Mouse (Mus musculus) thymus, adult 2 months (tissue): ENCODE results near the gene Dao. TPM values are rescaled to one million over a fixed set of nuclear protein-coding genes. Genes with fewer than 3 reads are reported as not detected.

ENCODE experiments used
- DNase-seq: peaks from one replicate; pipeline ENCODE4 v3.0.0; 2021
- H3K27ac ChIP-seq: fragments of 200-500 bp; 2 replicates; pipeline ENCODE4 v1.5.1; 2012; ENCODE audit warnings: low read length, control low read depth; ENCODE audit not compliant: control insufficient read depth, insufficient read depth
- H3K27me3 ChIP-seq: fragments of 200-500 bp; 2 replicates; pipeline ENCODE4 v1.6.1; 2012; ENCODE audit warnings: mild to moderate bottlenecking, low read length, moderate library complexity, mixed read lengths; ENCODE audit not compliant: control insufficient read depth, insufficient read depth
- H3K36me3 ChIP-seq: fragments of 200-500 bp; 2 replicates; pipeline ENCODE4 v1.6.1; 2012; ENCODE audit warnings: mild to moderate bottlenecking, low read length, moderate library complexity; ENCODE audit not compliant: control insufficient read depth, insufficient read depth
- H3K4me1 ChIP-seq: fragments of 200-500 bp; replicated peaks from 2 replicates; pipeline ENCODE4 v1.6.1; 2012; ENCODE audit warnings: low read length; ENCODE audit not compliant: control insufficient read depth, insufficient read depth
- H3K4me3 ChIP-seq: fragments of 200-500 bp; 2 replicates; pipeline ENCODE4 v1.5.1; 2012; ENCODE audit warnings: mild to moderate bottlenecking, low read length, control low read depth, moderate library complexity; ENCODE audit not compliant: control insufficient read depth, insufficient read depth
- CTCF ChIP-seq: fragments of 200-500 bp; IDR thresholded peaks from 2 replicates; pipeline ENCODE4 v1.5.1; 2012; ENCODE audit warnings: mild to moderate bottlenecking, control low read depth, low read length, moderate library complexity, borderline replicate concordance; ENCODE audit not compliant: control insufficient read depth, poor library complexity, insufficient read depth; ENCODE audit errors: extremely low read depth
- POLR2A ChIP-seq: fragments of 200-500 bp; IDR thresholded peaks from 2 replicates; pipeline ENCODE4 v1.6.1; 2012; ENCODE audit warnings: mild to moderate bottlenecking, low read length, control low read depth, moderate library complexity; ENCODE audit not compliant: control insufficient read depth, poor library complexity, insufficient read depth; ENCODE audit errors: extremely low read depth
- WGBS: fragments of 180-500 bp; shearing (Covaris S2); methylation state at CpG from one replicate; pipeline ENCODE4 v1.1.7; 2018; 5-methylcytosine and 5-hydroxymethylcytosine counted together
- polyA plus RNA-seq: library from polyadenylated mRNA; depleted of rRNA; stranded (reverse); fragments of >200 nt; gene quantifications from 2 replicates; pipeline ENCODE4 v1.2.3, GENCODE M21; 2012

Gene Dao
- polyA plus RNA-seq, 1 experiment = 0.36 TPM

DNA sequence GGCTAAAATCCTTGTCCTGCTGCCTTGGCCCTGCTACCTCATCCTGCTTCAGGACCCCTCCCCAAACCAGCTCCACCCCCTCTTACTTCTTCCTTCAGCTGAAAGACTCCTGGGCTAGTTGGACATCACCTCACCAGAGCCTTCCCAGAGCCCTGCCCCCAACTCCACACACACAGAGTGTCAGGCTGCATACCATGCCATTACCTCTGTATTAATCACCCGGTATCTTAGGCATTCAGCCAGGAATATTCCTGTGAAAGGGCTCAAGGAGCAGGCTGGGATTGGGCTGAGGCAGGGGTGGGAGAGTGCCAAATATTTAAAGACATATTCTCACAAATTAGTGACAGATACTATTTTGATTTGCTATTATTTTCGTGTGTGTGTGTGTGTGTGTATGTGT lies 7.0 kb upstream of the Dao start:
- TF ChIP-seq POLR2A = no peak
- Histone ChIP-seq H3K27ac (no peak overlapping the region), H3K4me3 (no peak overlapping the region)

DNA sequence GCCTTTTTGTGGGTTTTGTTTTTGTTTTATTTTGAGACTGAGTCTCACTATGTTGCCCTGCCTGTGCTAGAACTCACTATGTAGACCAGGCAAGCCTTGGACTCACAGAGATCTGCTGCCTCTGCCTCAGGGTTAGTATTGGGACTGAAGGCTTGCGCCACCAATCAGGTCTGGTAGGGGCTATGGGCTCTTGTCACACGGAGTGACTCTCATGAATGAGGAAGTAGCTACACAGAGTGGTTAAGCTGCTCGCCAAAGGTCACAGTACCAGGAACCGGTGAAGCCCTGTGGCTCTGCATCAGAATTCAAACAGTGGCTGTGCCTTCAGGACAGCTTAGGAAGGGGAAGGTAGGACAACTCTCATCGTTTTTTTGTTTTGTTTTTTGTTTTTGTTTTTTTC lies 4.1 kb upstream of the Dao start:
- no peaks in the 10 kb centered on the region for H3K36me3 ChIP-seq
- H3K27ac ChIP-seq = no peak overlapping the region
- H3K27me3 ChIP-seq = no peaks in the 10 kb centered on the region
- no peak for TF ChIP-seq CTCF
- TF ChIP-seq POLR2A = no peak
- no peak for DNase-seq
- 19% methylated on average over 5 of the region's 5 CpGs for WGBS
- H3K4me3 ChIP-seq = no peak overlapping the region
- H3K4me1 ChIP-seq = no peaks in the 10 kb centered on the region

More for the DNA sequence above, 7.0 kb upstream of the Dao start:
- 89% methylated on average over 2 of the region's 2 CpGs for WGBS
- Histone ChIP-seq H3K27me3 (no peaks in the 10 kb centered on the region; the same call in 1 of the 2 replicates), H3K4me1 (peaks cover 8% of the 10 kb centered on the region), H3K36me3 (no peaks in the 10 kb centered on the region)
- DNase-seq = no peak

DNA sequence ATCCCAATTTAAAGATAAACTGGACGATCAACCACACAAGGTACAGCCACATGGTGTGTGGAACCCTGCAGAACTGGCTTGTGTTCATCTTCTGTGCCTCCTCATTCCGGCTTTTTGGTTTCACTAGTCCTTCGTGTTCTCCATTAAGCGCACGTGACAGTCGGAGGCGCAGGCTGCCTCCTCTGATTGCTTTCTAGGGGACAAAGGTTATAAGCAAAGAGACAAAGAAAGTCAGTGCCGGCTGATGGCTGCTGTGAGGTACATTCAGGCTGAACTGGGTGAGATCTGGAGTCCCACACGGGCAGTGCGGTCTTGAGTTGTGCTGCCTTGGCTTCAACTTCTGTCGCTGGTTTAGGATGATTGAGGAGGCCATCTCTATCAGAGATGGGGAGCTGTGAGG lies 1.1 kb downstream of the Dao start:
- Histone ChIP-seq H3K4me3 (no peak overlapping the region), H3K27ac (no peak overlapping the region)
- TF ChIP-seq POLR2A (no peak), CTCF (no peak)

DNA sequence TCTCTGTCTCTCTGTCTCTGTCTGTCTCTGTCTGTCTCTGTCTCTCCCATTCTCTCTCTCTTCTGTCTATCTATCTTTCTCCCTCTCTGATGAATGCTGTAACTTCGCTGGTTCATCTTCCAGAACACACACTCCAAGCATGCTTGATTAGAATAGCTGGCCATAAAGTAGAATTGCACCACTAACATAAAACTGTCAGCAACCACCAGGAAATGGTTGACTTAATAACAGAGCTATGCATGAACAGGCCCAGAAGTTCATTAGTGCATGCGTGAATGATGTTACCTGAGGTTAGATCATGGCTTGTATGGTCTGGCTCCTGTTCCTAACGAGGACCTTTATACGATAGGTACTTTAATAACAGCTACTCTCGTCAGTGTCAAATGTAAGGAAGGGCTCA lies 1.6 kb downstream of the Dao start:
- WGBS = 88% methylated on average over 5 of the region's 5 CpGs
- Histone ChIP-seq H3K27ac (no peak overlapping the region), H3K4me1 (no peaks in the 10 kb centered on the region), H3K27me3 (no peaks in the 10 kb centered on the region), H3K4me3 (no peak overlapping the region), H3K36me3 (no peaks in the 10 kb centered on the region)
- no peak for DNase-seq
- TF ChIP-seq CTCF = no peak
- no peak for TF ChIP-seq POLR2A

More for the DNA sequence above, 1.1 kb downstream of the Dao start:
- DNase-seq = no peak
- WGBS = 94% methylated on average over 11 of the region's 11 CpGs
- Histone ChIP-seq H3K36me3 (no peaks in the 10 kb centered on the region), H3K4me1 (no peaks in the 10 kb centered on the region), H3K27me3 (no peaks in the 10 kb centered on the region)

DNA sequence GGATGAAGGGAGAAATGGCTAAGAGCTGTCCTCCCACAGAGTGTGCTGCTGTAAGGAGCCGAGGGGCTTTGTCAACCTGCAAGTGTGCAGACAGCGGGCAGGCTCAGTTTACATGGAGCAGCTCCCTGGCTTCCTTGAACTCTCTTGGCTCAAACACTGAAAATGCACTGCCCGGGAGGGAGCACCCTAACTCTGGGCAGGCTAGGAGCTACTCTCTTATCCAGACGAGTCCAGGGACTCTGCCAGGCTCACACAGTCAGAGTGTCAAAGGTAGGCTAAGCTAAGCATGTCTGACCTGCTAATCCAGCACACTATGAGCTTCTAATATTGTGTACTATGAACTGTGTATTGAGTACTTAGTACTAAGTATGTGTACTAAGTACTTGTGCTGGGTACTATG lies 3.5 kb downstream of the Dao start:
- TF ChIP-seq CTCF (no peak), POLR2A (no peak)

DNA sequence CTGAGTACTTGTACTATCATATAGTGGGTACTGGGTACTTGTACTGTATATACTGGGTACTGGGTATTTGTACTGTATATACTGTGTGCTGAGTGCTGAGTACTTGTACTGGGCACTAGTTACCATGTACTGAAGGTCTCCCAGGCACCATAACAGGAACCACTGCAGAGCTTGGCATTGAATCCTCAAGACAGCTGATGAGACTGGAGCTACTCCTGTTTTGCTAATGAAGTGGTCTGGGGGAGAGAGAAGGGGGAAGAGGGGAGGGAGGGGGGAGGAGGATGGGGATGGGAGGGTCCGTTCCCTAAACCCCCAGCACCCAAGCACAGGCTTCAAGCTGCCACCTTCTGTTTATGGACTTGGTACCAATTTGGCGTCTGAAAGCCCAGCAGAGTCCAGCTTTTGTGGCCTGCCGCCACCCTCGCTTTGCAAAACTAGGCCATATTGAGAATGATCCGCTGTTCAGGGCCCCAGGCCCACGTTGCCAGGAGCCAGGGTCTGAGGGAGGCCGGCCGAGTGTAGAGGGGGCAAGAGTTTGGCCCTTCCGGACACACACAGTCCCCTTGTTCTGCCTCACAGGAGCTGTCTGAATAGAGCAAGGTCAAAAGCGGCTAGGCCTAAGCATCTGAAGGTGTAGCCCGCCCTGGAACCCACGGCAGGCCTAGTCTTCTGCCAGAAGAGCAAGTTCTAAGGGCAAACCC lies 4.4 kb downstream of the Dao start:
- H3K27ac ChIP-seq = no peak overlapping the region
- TF ChIP-seq CTCF = no peak
- no peak for TF ChIP-seq POLR2A
- 94% methylated on average over 12 of the region's 12 CpGs for WGBS

More for the DNA sequence above, 3.5 kb downstream of the Dao start:
- no peak overlapping the region for H3K27ac ChIP-seq
- no peak overlapping the region for H3K4me3 ChIP-seq
- no peak for DNase-seq
- no peaks in the 10 kb centered on the region for H3K4me1 ChIP-seq
- WGBS = 81% methylated on average over 4 of the region's 4 CpGs
- no peaks in the 10 kb centered on the region for H3K27me3 ChIP-seq
- no peaks in the 10 kb centered on the region for H3K36me3 ChIP-seq

DNA sequence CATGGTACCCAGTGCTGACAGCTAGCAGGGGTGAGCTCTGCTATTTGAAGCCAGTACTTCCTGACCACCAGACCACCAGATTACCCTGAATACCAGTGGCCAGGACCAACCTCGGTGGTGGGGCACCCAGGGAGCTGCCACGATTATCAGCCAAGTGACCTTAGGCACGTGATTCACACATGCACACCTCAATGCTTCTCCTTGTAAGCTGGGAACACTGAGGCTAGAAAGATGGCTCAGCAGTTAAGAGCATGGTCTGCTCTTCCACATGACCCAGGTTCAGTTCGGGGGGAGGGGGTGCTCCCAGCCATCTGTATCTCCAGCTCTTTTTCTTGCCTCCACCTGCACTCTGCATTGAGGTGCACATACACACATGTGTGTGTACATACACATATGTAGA lies 5.5 kb downstream of the Dao start:
- DNase-seq = no peak
- H3K36me3 ChIP-seq = no peaks in the 10 kb centered on the region
- 42% methylated on average over 4 of the region's 4 CpGs for WGBS
- no peak overlapping the region for H3K4me3 ChIP-seq
- TF ChIP-seq POLR2A = no peak
- no peak for TF ChIP-seq CTCF
- no peaks in the 10 kb centered on the region for H3K4me1 ChIP-seq
- no peak overlapping the region for H3K27ac ChIP-seq
- H3K27me3 ChIP-seq = no peaks in the 10 kb centered on the region

More for the DNA sequence above, 4.4 kb downstream of the Dao start:
- no peaks in the 10 kb centered on the region for H3K4me1 ChIP-seq
- H3K4me3 ChIP-seq = no peak overlapping the region
- DNase-seq = no peak
- no peaks in the 10 kb centered on the region for H3K36me3 ChIP-seq
- H3K27me3 ChIP-seq = no peaks in the 10 kb centered on the region
